Mouse (Mus musculus) thymus, adult 2 months (tissue): ENCODE results near the gene Nop9. TPM values are rescaled to one million over a fixed set of nuclear protein-coding genes. Genes with fewer than 3 reads are reported as not detected.

Experiments used
- DNase-seq: peaks from one replicate; pipeline ENCODE4 v3.0.0; 2021
- H3K27ac ChIP-seq: fragments of 200-500 bp; 2 replicates; pipeline ENCODE4 v1.5.1; 2012; ENCODE audit warnings: low read length, control low read depth; ENCODE audit not compliant: control insufficient read depth, insufficient read depth
- H3K27me3 ChIP-seq: fragments of 200-500 bp; 2 replicates; pipeline ENCODE4 v1.6.1; 2012; ENCODE audit warnings: mild to moderate bottlenecking, low read length, moderate library complexity, mixed read lengths; ENCODE audit not compliant: control insufficient read depth, insufficient read depth
- H3K36me3 ChIP-seq: fragments of 200-500 bp; 2 replicates; pipeline ENCODE4 v1.6.1; 2012; ENCODE audit warnings: mild to moderate bottlenecking, low read length, moderate library complexity; ENCODE audit not compliant: control insufficient read depth, insufficient read depth
- H3K4me1 ChIP-seq: fragments of 200-500 bp; replicated peaks from 2 replicates; pipeline ENCODE4 v1.6.1; 2012; ENCODE audit warnings: low read length; ENCODE audit not compliant: control insufficient read depth, insufficient read depth
- H3K4me3 ChIP-seq: fragments of 200-500 bp; 2 replicates; pipeline ENCODE4 v1.5.1; 2012; ENCODE audit warnings: mild to moderate bottlenecking, low read length, control low read depth, moderate library complexity; ENCODE audit not compliant: control insufficient read depth, insufficient read depth
- CTCF ChIP-seq: fragments of 200-500 bp; IDR thresholded peaks from 2 replicates; pipeline ENCODE4 v1.5.1; 2012; ENCODE audit warnings: mild to moderate bottlenecking, control low read depth, low read length, moderate library complexity, borderline replicate concordance; ENCODE audit not compliant: control insufficient read depth, poor library complexity, insufficient read depth; ENCODE audit errors: extremely low read depth
- POLR2A ChIP-seq: fragments of 200-500 bp; IDR thresholded peaks from 2 replicates; pipeline ENCODE4 v1.6.1; 2012; ENCODE audit warnings: mild to moderate bottlenecking, low read length, control low read depth, moderate library complexity; ENCODE audit not compliant: control insufficient read depth, poor library complexity, insufficient read depth; ENCODE audit errors: extremely low read depth
- WGBS: fragments of 180-500 bp; shearing (Covaris S2); methylation state at CpG from one replicate; pipeline ENCODE4 v1.1.7; 2018; 5-methylcytosine and 5-hydroxymethylcytosine counted together
- polyA plus RNA-seq: library from polyadenylated mRNA; depleted of rRNA; stranded (reverse); fragments of >200 nt; gene quantifications from 2 replicates; pipeline ENCODE4 v1.2.3, GENCODE M21; 2012

Gene Nop9
- polyA plus RNA-seq, 1 experiment, result 41.5 TPM

DNA sequence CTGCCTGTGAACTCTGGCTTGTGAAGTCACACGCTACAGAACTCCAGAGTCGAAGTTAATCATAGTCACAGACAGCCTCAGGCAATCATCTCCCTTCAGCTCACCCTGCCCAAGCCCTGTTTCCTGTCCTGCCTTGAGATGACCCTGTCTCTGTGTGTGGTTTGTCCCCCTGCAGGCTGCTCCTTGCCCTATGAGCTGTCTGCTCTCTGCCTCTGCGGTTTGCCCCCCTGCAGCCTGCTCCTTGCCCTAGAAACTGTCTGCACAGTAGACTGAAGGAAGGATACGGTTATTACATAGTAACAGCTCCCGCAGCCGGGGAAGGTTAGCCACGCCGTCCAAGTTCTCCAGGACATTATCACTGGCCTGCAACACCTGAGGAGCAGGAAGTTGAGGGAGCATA, 28.6 kb upstream of the Nop9 start:
- H3K27me3 ChIP-seq, result no peaks in the 10 kb centered on the region
- WGBS, result 94% methylated on average over 8 of the region's 8 CpGs
- no peak overlapping the region for H3K4me3 ChIP-seq
- no peak overlapping the region for H3K27ac ChIP-seq
- DNase-seq, result no peak
- H3K36me3 ChIP-seq, result 0 out of 2 replicates have a peak, but pooled peaks cover 3% of the 10 kb centered on the region
- TF ChIP-seq POLR2A (no peak), CTCF (no peak)
- peaks cover 9% of the 10 kb centered on the region; the same call in 1 of the 2 replicates for H3K4me1 ChIP-seq

DNA sequence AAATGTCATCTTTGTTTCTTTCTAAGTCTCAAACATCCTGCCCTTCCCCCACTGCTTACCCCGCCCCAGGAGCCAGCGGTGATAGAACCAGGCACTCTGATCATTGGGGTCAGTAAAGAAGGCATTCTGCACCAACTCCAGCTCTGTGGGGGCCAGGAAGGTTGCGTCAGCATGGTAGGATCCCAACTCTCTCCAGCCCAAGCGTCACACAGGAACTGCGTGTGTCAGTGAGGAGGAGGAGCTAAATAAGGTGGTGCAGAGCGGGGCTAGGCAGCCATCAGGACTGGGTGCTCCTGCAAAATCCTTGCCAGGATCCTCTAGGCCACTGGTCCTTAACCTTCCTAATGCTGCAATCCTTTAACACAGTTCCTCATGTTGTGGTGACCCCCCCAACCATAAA, 25.8 kb upstream of the Nop9 start:
- no peak for DNase-seq
- Histone ChIP-seq H3K27ac (no peak overlapping the region), H3K4me3 (no peak overlapping the region), H3K4me1 (peaks cover 14% of the 10 kb centered on the region), H3K36me3 (0 out of 2 replicates have a peak, but pooled peaks cover 3% of the 10 kb centered on the region), H3K27me3 (no peaks in the 10 kb centered on the region)
- 96% methylated on average over 6 of the region's 6 CpGs for WGBS
- no peak for TF ChIP-seq POLR2A
- no peak for TF ChIP-seq CTCF

DNA sequence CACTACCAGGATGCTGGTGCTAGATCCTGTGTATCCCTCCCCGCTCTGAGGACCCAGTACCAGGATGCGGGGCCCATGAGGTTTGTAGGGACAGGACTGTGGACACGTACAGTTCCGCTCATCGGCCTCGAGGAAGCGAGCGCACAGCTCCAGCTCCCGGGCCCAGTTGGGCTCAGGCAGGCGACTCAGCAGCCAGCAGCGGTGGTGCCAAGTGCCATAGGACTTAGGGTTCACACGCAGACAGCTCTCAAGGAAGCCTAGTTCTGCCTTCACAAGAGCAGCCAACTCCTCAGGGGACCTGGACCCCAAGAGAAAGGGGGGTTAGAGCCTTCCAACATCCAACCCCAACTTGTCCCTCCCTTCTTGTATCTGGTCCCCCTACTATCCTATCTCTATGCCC, 24.8 kb upstream of the Nop9 start:
- Histone ChIP-seq H3K36me3 (0 out of 2 replicates have a peak, but pooled peaks cover 3% of the 10 kb centered on the region), H3K4me3 (no peak overlapping the region), H3K4me1 (peaks cover 22% of the 10 kb centered on the region), H3K27me3 (no peaks in the 10 kb centered on the region), H3K27ac (no peak overlapping the region)
- no peak for TF ChIP-seq CTCF
- TF ChIP-seq POLR2A, result no peak
- WGBS, result 97% methylated on average over 12 of the region's 12 CpGs
- no peak for DNase-seq

DNA sequence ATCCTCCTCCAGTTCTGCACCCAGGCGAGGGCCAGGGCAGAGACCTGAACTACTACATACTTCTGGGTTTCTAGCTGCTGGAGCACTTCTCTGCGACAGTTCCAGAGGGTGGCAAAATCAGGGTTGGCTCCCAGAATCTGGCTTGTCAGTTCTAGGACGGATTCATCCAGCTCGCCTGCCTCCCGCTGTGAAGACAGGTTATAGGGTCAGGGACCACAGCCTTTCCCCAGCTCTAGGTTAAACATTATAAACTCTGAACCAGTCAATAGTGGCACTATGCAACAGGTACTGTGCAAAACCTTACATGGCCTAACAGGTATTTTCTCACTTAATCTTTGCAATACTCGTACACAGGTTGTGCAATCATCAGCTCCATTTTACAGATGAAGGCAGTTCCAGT, 24.4 kb upstream of the Nop9 start:
- TF ChIP-seq POLR2A (no peak), CTCF (no peak)
- DNase-seq, result peak; percentile 7
- H3K36me3 ChIP-seq, result 0 out of 2 replicates have a peak, but pooled peaks cover 3% of the 10 kb centered on the region
- peaks cover 22% of the 10 kb centered on the region for H3K4me1 ChIP-seq
- no peak overlapping the region; the same call in 1 of the 2 replicates for H3K27ac ChIP-seq
- H3K4me3 ChIP-seq, result no peak overlapping the region
- WGBS, result 98% methylated on average over 6 of the region's 6 CpGs
- H3K27me3 ChIP-seq, result no peaks in the 10 kb centered on the region

DNA sequence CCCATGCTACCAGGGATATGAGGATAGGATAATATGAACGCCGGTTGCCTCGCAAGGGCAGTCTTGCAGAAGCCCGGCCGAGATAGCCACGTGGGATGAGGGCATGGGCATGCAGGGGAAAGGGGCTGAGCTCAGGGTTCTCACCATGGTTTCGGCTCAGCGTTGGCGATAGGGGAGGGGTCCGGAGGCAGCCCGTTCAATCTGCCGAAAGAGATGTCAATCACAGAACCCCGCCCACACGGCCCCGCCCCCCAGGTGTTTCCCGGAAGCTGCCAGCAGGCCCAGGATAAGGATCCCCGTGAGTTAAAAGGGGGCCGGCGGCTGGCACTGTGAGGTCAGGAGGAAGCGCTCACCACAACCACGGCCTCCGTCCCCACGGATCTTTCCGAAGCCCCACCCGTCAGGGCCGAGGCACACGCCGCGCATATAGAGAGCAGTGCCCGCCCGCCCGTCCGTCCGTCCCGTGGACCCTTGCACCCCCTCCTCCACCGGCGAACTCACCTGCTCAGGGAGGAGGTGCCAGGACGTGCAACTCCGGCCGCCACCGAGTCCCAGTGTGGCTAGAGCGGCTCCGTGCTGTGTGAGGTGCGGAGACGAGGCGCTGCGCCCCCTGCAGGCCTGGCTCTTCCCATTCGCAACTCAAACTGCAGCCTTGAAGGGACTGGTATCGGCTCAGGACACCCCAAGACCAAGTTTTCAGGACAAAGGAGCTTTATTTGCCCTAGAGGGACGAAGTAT, 23.6 kb upstream of the Nop9 start, which contains the start of gene Rabggta:
Gene Rabggta, minus strand, starts transcription at position 564 of the 738 bp plus-strand sequence.
- DNase-seq, result peak; percentile 95
- TF ChIP-seq CTCF, result peak; percentile 95
- peak; percentile 62; the same call in 1 of the 2 replicates for TF ChIP-seq POLR2A
- Histone ChIP-seq H3K27me3 (no peaks in the 10 kb centered on the region), H3K36me3 (0 out of 2 replicates have a peak, but pooled peaks cover 3% of the 10 kb centered on the region), H3K4me3 (peak within 1 kb of the TSS; percentile 78), H3K27ac (peak within 1 kb of the TSS; percentile 55), H3K4me1 (peaks cover 22% of the 10 kb centered on the region)
- under 1% methylated on average over 50 of the region's 50 CpGs for WGBS

DNA sequence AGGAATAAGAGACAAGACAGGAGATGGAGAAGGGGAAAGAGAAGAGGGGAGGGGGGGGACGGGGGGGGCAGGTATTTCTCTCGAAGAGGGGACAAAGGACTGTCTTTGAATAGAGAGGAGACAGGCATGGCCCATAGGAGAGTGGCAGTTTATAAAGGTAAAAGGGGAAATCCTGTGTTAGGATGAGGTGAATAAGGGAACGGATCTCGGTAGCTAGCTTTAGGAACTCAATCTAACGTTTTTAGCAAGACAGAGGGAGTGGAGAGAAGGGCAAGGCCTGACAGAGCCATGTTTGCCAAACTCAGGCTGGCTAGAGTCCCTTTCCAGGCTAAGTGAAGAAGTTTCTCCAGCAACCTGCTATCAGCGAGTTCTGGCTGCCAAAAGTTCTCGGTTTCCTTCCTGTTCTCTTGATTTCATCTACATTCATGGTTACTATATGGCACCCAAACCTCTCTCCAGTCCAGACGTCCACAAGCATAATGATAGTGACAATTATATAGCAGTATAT, 23.0 kb upstream of the Nop9 start:
- 35% methylated on average over 8 of the region's 8 CpGs for WGBS
- peak overlapping the region; percentile 78 for H3K4me3 ChIP-seq
- H3K36me3 ChIP-seq, result no peaks in the 10 kb centered on the region
- peaks cover 22% of the 10 kb centered on the region for H3K4me1 ChIP-seq
- DNase-seq, result peak; percentile 9
- H3K27me3 ChIP-seq, result no peaks in the 10 kb centered on the region
- peak overlapping the region; percentile 49 for H3K27ac ChIP-seq
- TF ChIP-seq POLR2A, result no peak
- TF ChIP-seq CTCF, result no peak

DNA sequence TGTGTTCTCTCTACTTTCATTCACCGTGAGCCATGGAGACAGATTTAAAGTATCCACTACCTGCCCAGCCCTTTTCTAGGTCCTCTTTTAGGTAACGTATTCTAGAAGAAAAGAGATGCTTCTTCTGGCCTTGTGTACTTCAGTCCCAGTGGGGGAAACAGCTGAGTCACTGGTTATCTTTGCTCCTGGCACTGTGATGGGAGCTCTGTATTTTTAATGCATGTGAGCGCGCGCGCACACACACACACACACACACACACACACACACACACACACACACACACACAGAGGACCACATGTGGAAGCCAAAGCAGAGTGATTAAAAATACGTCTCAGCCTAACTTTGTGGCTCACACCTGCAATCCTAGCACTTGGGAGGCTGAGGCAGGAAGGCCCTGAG, 22.1 kb upstream of the Nop9 start:
- no peak for TF ChIP-seq CTCF
- no peak for TF ChIP-seq POLR2A
- Histone ChIP-seq H3K27me3 (no peaks in the 10 kb centered on the region), H3K36me3 (no peaks in the 10 kb centered on the region), H3K4me1 (peaks cover 22% of the 10 kb centered on the region), H3K4me3 (no peak overlapping the region), H3K27ac (0 out of 2 replicates have a peak overlapping the region, but pooled peaks have one; percentile 22)
- WGBS, result 92% methylated on average over 7 of the region's 7 CpGs
- DNase-seq, result no peak
